Mouse (Mus musculus) forebrain, embryonic 14.5 days (tissue): ENCODE measurements around the gene Nkx2-5. TPM values are rescaled to one million over a fixed set of nuclear protein-coding genes. Genes with fewer than 3 reads are reported as not detected.

Experiments
- ATAC-seq: fragments of 200-750 bp; cut with Nextera tagmentation; 2 replicates; pipeline ENCODE4 v1.8.0; 2017; ENCODE audit warnings: mild to moderate bottlenecking, moderate library complexity
- DNase-seq: peaks from one replicate; pipeline ENCODE4 v3.0.0-alpha.2; 2015; ENCODE audit warnings: low spot score
- H3K27ac ChIP-seq: fragments of 300-500 bp; sonication (generic); 2 replicates; pipeline ENCODE4 v1.5.1; 2014; ENCODE audit warnings: low read depth, mild to moderate bottlenecking, control low read depth, low read length, moderate library complexity
- H3K27me3 ChIP-seq: fragments of 300-500 bp; sonication (generic); replicated peaks from 2 replicates; pipeline ENCODE4 v1.6.1; 2014; ENCODE audit warnings: low read length, control low read depth, mixed read lengths; ENCODE audit not compliant: control insufficient read depth, insufficient read depth
- H3K36me3 ChIP-seq: fragments of 300-500 bp; sonication (generic); 2 replicates; pipeline ENCODE4 v1.6.1; 2014; ENCODE audit warnings: low read length, control low read depth; ENCODE audit not compliant: control insufficient read depth, insufficient read depth
- H3K4me1 ChIP-seq: fragments of 300-500 bp; sonication (generic); 2 replicates; pipeline ENCODE4 v1.6.1; 2014; ENCODE audit warnings: antibody characterized with exemption, low read length, control low read depth; ENCODE audit not compliant: control insufficient read depth, insufficient read depth
- H3K4me2 ChIP-seq: fragments of 300-500 bp; sonication (generic); 2 replicates; pipeline ENCODE4 v1.6.1; 2014; ENCODE audit warnings: mild to moderate bottlenecking, control low read depth, low read length
- H3K4me3 ChIP-seq: fragments of 300-500 bp; sonication (generic); 2 replicates; pipeline ENCODE4 v1.5.1; 2014; ENCODE audit warnings: low read depth, low read length, control low read depth
- H3K9ac ChIP-seq: fragments of 300-500 bp; sonication (generic); 2 replicates; pipeline ENCODE4 v1.6.1; 2014; ENCODE audit warnings: mild to moderate bottlenecking, low read length, control low read depth, moderate library complexity
- H3K9me3 ChIP-seq: fragments of 300-500 bp; sonication (generic); replicated peaks from 2 replicates; pipeline ENCODE4 v1.6.1; 2016; ENCODE audit warnings: low read length, control low read depth, mixed read lengths; ENCODE audit not compliant: control insufficient read depth
- whole genome bisulfite sequencing: fragments of 180-500 bp; shearing (Covaris S2); extraction: QIAGEN DNeasy Blood & Tissue Kit; methylation state at CpG from one replicate; pipeline ENCODE4 v1.1.7; 2014; 5-methylcytosine and 5-hydroxymethylcytosine counted together
- polyA plus RNA-seq: library from polyadenylated mRNA; unstranded; fragments of >200 nt; fragmentation: Nextera tagmentation; extraction: Ambion mirVana; gene quantifications from 2 replicates; pipeline ENCODE4 v1.2.1, GENCODE M21; 2014

Nkx2-5 gene
- polyA plus RNA-seq, 1 experiment from 2014 or later, result not detected

GRCm38 (mm10) chr17:26789460-26790268 is 55.1 kb downstream of the Nkx2-5 start:
- H3K9ac ChIP-seq, result no peak overlapping the region
- H3K36me3 ChIP-seq, result peaks cover 76% of the 10 kb centered on the region
- H3K4me2 ChIP-seq, result no peak overlapping the region
- H3K4me1 ChIP-seq, result no peaks in the 10 kb centered on the region
- ATAC-seq (no peak), DNase-seq (no peak)
- H3K4me3 ChIP-seq, result no peak overlapping the region
- WGBS, result 92% methylated on average over 8 of the region's 8 CpGs
- H3K9me3 ChIP-seq, result no peaks in the 10 kb centered on the region
- H3K27ac ChIP-seq, result no peak overlapping the region
- H3K27me3 ChIP-seq, result no peaks in the 10 kb centered on the region

GRCm38 (mm10) chr17:26788986-26789385 is 55.8 kb downstream of the Nkx2-5 start:
- H3K27me3 ChIP-seq, result no peaks in the 10 kb centered on the region
- peaks cover 82% of the 10 kb centered on the region for H3K36me3 ChIP-seq
- no peaks in the 10 kb centered on the region for H3K9me3 ChIP-seq
- ATAC-seq (no peak), DNase-seq (no peak)
- H3K27ac ChIP-seq, result no peak overlapping the region
- H3K9ac ChIP-seq, result no peak overlapping the region
- whole genome bisulfite sequencing, result 94% methylated on average over 8 of the region's 8 CpGs
- H3K4me3 ChIP-seq, result no peak overlapping the region
- H3K4me2 ChIP-seq, result no peak overlapping the region
- H3K4me1 ChIP-seq, result no peaks in the 10 kb centered on the region

Other genes starting within 250 kb of the Nkx2-5 start
- 154 and 185 TPM in 2 replicates for gene Atp6v0e, start 181.8 kb downstream of the Nkx2-5 start, polyA plus RNA-seq
- gene Crebrf, start 129.4 kb downstream of the Nkx2-5 start, polyA plus RNA-seq, result 10.0 and 12.8 TPM in 2 replicates
- gene Bnip1, start 63.9 kb downstream of the Nkx2-5 start, polyA plus RNA-seq, result 44.0 and 48.2 TPM in 2 replicates
- gene Kifc5b, start 72.1 kb upstream of the Nkx2-5 start, polyA plus RNA-seq, result 2.4 and 3.0 TPM in 2 replicates
- 10.0 and 12.1 TPM in 2 replicates for gene Phf1, start 88.0 kb upstream of the Nkx2-5 start, polyA plus RNA-seq
- gene Cuta, start 94.6 kb upstream of the Nkx2-5 start, polyA plus RNA-seq, result 137 and 150 TPM in 2 replicates
- 4.2 and 4.9 TPM in 2 replicates for gene Syngap1, start 96.2 kb upstream of the Nkx2-5 start, polyA plus RNA-seq
- 9.1 and 10.0 TPM in 2 replicates for gene Zbtb9, start 128.2 kb upstream of the Nkx2-5 start, polyA plus RNA-seq
- gene Bak1, start 184.0 kb upstream of the Nkx2-5 start, polyA plus RNA-seq, result 4.8 and 7.6 TPM in 2 replicates
- 0.61 and 0.79 TPM in 2 replicates for gene Itpr3, start 212.3 kb upstream of the Nkx2-5 start, polyA plus RNA-seq